Mouse (Mus musculus) small intestine, adult 2 months (tissue): ENCODE data around the gene Cdhr3.
A peak's percentile ranks its signal among the peaks of the same experiment; 100 is the strongest.

Source experiments
- CTCF ChIP-seq: fragments of 200-500 bp; IDR thresholded peaks from 2 replicates; pipeline ENCODE4 v1.5.1; 2012; ENCODE audit warnings: low read depth, mild to moderate bottlenecking, control low read depth, inconsistent platforms, low read length, moderate library complexity, mixed read lengths; ENCODE audit not compliant: insufficient replicate concordance, insufficient read length; ENCODE audit errors: extremely low read depth
- POLR2A ChIP-seq: fragments of 200-500 bp; IDR thresholded peaks from 2 replicates; pipeline ENCODE4 v1.6.1; 2012; ENCODE audit warnings: low read depth, mild to moderate bottlenecking, control low read depth, inconsistent platforms, low read length, moderate library complexity

DNA sequence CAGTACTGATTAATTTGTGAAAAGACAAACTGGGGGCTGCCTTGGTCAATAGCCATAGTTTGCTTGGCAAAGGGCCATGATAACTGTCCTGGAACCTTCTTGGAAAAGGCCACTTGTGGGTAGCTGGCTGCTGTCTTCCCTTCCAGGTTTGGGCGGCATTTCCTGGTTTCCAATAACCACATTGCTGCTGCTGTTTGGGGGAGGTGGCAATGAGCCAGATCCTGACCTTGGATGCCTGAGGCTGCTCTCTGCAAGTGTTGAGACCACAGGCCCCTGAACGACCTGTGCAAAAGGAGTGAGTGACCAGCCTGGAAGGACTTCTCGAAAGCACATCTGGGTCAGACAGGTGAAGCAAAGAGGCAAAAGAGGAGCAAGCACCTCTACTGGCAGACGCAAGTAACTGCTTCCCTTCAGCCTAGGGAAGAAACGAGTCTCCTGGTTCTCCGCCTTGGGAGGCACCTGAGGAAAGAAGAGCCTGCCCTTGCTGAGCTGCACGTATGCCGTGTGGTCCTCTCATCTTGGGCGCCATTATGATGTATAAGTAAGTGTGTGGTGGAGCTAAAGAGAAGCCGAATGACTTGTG is 64.5 kb downstream of the Cdhr3 start:
- TF ChIP-seq CTCF = peak; percentile 25; the same call in 1 of the 2 replicates
- TF ChIP-seq POLR2A = no peak
